Mouse (Mus musculus): Measurements from ENCODE around the gene Mfsd7a. TPM values are rescaled to one million over a fixed set of nuclear protein-coding genes. Genes with fewer than 3 reads are reported as not detected.

Mfsd7a gene
- total and polyA plus RNA-seq, 2 experiments: 3.0 to 4.7 TPM

GRCm38 (mm10) chr5:108469617-108470016 is 20.9 kb upstream of the Mfsd7a start:
- peaks cover 22% of the 10 kb centered on the region for H3K36me3 ChIP-seq (ENCODE audit: control insufficient read depth, insufficient read depth, low read length)
- H3K4me3 ChIP-seq (ENCODE audit: insufficient read depth, low read depth, low read length): no peak overlapping the region
- H3K9ac ChIP-seq (ENCODE audit: low read depth, low read length): no peak overlapping the region
- 89% methylated on average over 7 of the region's 7 CpGs for WGBS
- DNase-seq (ENCODE audit: extremely low read depth, low read depth, low spot score): no peak
- no peak overlapping the region for H3K27ac ChIP-seq (replicated peaks; ENCODE audit: insufficient read depth, low read depth, low read length)
- no peaks in the 10 kb centered on the region for H3K27me3 ChIP-seq (ENCODE audit: control insufficient read depth, insufficient read depth, low read length)
- TF ChIP-seq CTCF (IDR thresholded peaks at IDR 0.05; ENCODE audit: low read depth, low read length) (no peak), POLR2A (IDR thresholded peaks at IDR 0.05; ENCODE audit: extremely low read depth, insufficient read depth, low read length) (no peak)
- peaks cover 2% of the 10 kb centered on the region; the same call in 1 of the 2 replicates for H3K4me1 ChIP-seq (ENCODE audit: control insufficient read depth, insufficient read depth, low read length)
- peaks cover 57% of the 10 kb centered on the region for H3K79me2 ChIP-seq (ENCODE audit: control insufficient read depth, insufficient read depth, low read length)

GRCm38 (mm10) chr5:108466647-108467046 is 18.0 kb upstream of the Mfsd7a start:
- H3K79me2 ChIP-seq (ENCODE audit: control insufficient read depth, insufficient read depth, low read length): peaks cover 66% of the 10 kb centered on the region
- peaks cover 17% of the 10 kb centered on the region for H3K4me1 ChIP-seq (ENCODE audit: control insufficient read depth, insufficient read depth, low read length)
- H3K27ac ChIP-seq (replicated peaks; ENCODE audit: insufficient read depth, low read depth, low read length): no peak overlapping the region
- TF ChIP-seq POLR2A (IDR thresholded peaks at IDR 0.05; ENCODE audit: extremely low read depth, insufficient read depth, low read length) (no peak), CTCF (IDR thresholded peaks at IDR 0.05; ENCODE audit: low read depth, low read length) (no peak)
- H3K36me3 ChIP-seq (ENCODE audit: control insufficient read depth, insufficient read depth, low read length): no peaks in the 10 kb centered on the region; the same call in 1 of the 2 replicates
- DNase-seq (ENCODE audit: extremely low read depth, low read depth, low spot score): no peak
- H3K27me3 ChIP-seq (ENCODE audit: control insufficient read depth, insufficient read depth, low read length): no peaks in the 10 kb centered on the region
- H3K9ac ChIP-seq (ENCODE audit: low read depth, low read length): no peak overlapping the region
- WGBS: 100% methylated on average over 1 of the region's 1 CpGs
- no peak overlapping the region for H3K4me3 ChIP-seq (ENCODE audit: insufficient read depth, low read depth, low read length)

- Histone ChIP-seq H3K9ac (ENCODE audit: low read depth, low read length) (no peak overlapping the region), H3K27ac (replicated peaks; ENCODE audit: insufficient read depth, low read depth, low read length) (no peak overlapping the region), H3K4me1 (ENCODE audit: control insufficient read depth, insufficient read depth, low read length) (peaks cover 20% of the 10 kb centered on the region), H3K4me3 (ENCODE audit: insufficient read depth, low read depth, low read length) (no peak overlapping the region), H3K79me2 (ENCODE audit: control insufficient read depth, insufficient read depth, low read length) (peaks cover 62% of the 10 kb centered on the region), H3K36me3 (ENCODE audit: control insufficient read depth, insufficient read depth, low read length) (no peaks in the 10 kb centered on the region), H3K27me3 (ENCODE audit: control insufficient read depth, insufficient read depth, low read length) (no peaks in the 10 kb centered on the region)
- no peak for DNase-seq (ENCODE audit: extremely low read depth, low read depth, low spot score)
- no peak for TF ChIP-seq CTCF (IDR thresholded peaks at IDR 0.05; ENCODE audit: low read depth, low read length)
- no peak for TF ChIP-seq POLR2A (IDR thresholded peaks at IDR 0.05; ENCODE audit: extremely low read depth, insufficient read depth, low read length)
- WGBS: 83% methylated on average over 6 of the region's 6 CpGs
Measured at GRCm38 (mm10) chr5:108465131-108465891, 16.6 kb upstream of the Mfsd7a start.

GRCm38 (mm10) chr5:108462446-108462845 is 13.8 kb upstream of the Mfsd7a start:
- TF ChIP-seq POLR2A (IDR thresholded peaks at IDR 0.05; ENCODE audit: extremely low read depth, insufficient read depth, low read length) (no peak), CTCF (IDR thresholded peaks at IDR 0.05; ENCODE audit: low read depth, low read length) (no peak)
- Histone ChIP-seq H3K4me1 (ENCODE audit: control insufficient read depth, insufficient read depth, low read length) (peaks cover 17% of the 10 kb centered on the region), H3K9ac (ENCODE audit: low read depth, low read length) (peak overlapping the region; percentile 92), H3K27me3 (ENCODE audit: control insufficient read depth, insufficient read depth, low read length) (no peaks in the 10 kb centered on the region), H3K79me2 (ENCODE audit: control insufficient read depth, insufficient read depth, low read length) (peaks cover 41% of the 10 kb centered on the region), H3K4me3 (ENCODE audit: insufficient read depth, low read depth, low read length) (peak overlapping the region; percentile 99), H3K36me3 (ENCODE audit: control insufficient read depth, insufficient read depth, low read length) (no peaks in the 10 kb centered on the region), H3K27ac (replicated peaks; ENCODE audit: insufficient read depth, low read depth, low read length) (peak overlapping the region; percentile 80)
- WGBS: 26% methylated on average over 4 of the region's 4 CpGs
- no peak for DNase-seq (ENCODE audit: extremely low read depth, low read depth, low spot score)

GRCm38 (mm10) chr5:108461082-108462065 is 12.7 kb upstream of the Mfsd7a start, which contains the start of gene Pcgf3:
Gene Pcgf3, plus strand, starts transcription at chr5:108461232.
- peak within 1 kb of the TSS; percentile 92 for H3K9ac ChIP-seq (ENCODE audit: low read depth, low read length)
- peaks cover 17% of the 10 kb centered on the region for H3K4me1 ChIP-seq (ENCODE audit: control insufficient read depth, insufficient read depth, low read length)
- H3K36me3 ChIP-seq (ENCODE audit: control insufficient read depth, insufficient read depth, low read length): no peaks in the 10 kb centered on the region
- under 1% methylated on average over 57 of the region's 62 CpGs for WGBS
- H3K27me3 ChIP-seq (ENCODE audit: control insufficient read depth, insufficient read depth, low read length): no peaks in the 10 kb centered on the region
- peaks cover 31% of the 10 kb centered on the region for H3K79me2 ChIP-seq (ENCODE audit: control insufficient read depth, insufficient read depth, low read length)
- TF ChIP-seq CTCF (IDR thresholded peaks at IDR 0.05; ENCODE audit: low read depth, low read length): no peak
- peak; percentile 73 for TF ChIP-seq POLR2A (IDR thresholded peaks at IDR 0.05; ENCODE audit: extremely low read depth, insufficient read depth, low read length)
- H3K4me3 ChIP-seq (ENCODE audit: insufficient read depth, low read depth, low read length): peak within 1 kb of the TSS; percentile 99
- H3K27ac ChIP-seq (replicated peaks; ENCODE audit: insufficient read depth, low read depth, low read length): peak within 1 kb of the TSS; percentile 80
- DNase-seq (ENCODE audit: extremely low read depth, low read depth, low spot score): peak; percentile 87

Measured in liver, adult 2 months (tissue).